Mouse (Mus musculus) hindbrain, embryonic 16.5 days (tissue): ENCODE measurements around the gene Prdm2. TPM values are rescaled to one million over a fixed set of nuclear protein-coding genes. Genes with fewer than 3 reads are reported as not detected.
A peak's percentile ranks its signal among the peaks of the same experiment; 100 is the strongest.

Experiments used
- ATAC-seq: fragments of 200-750 bp; cut with Nextera tagmentation; 2 replicates; pipeline ENCODE4 v1.8.0; 2017; ENCODE audit warnings: moderate TSS enrichment, moderate library complexity
- H3K27ac ChIP-seq: fragments of 300-500 bp; sonication (generic); 2 replicates; pipeline ENCODE4 v1.5.1; 2014; ENCODE audit warnings: low read depth, mild to moderate bottlenecking, control low read depth, low read length, moderate library complexity
- H3K27me3 ChIP-seq: fragments of 300-500 bp; sonication (generic); replicated peaks from 2 replicates; pipeline ENCODE4 v1.6.1; 2014; ENCODE audit warnings: low read length; ENCODE audit not compliant: control insufficient read depth, insufficient read depth
- H3K36me3 ChIP-seq: fragments of 300-500 bp; sonication (generic); 2 replicates; pipeline ENCODE4 v1.6.1; 2014; ENCODE audit warnings: mild to moderate bottlenecking, low read length, moderate library complexity, mixed read lengths; ENCODE audit not compliant: control insufficient read depth, insufficient read depth
- H3K4me1 ChIP-seq: fragments of 300-500 bp; sonication (generic); 2 replicates; pipeline ENCODE4 v1.6.1; 2014; ENCODE audit warnings: low read depth, low read length; ENCODE audit not compliant: control insufficient read depth, insufficient read depth
- H3K4me2 ChIP-seq: fragments of 300-500 bp; sonication (generic); 2 replicates; pipeline ENCODE4 v1.6.1; 2014; ENCODE audit warnings: mild to moderate bottlenecking, low read length, control low read depth, moderate library complexity
- H3K4me3 ChIP-seq: fragments of 300-500 bp; sonication (generic); 2 replicates; pipeline ENCODE4 v1.5.1; 2014; ENCODE audit warnings: mild to moderate bottlenecking, low read length, control low read depth, moderate library complexity
- H3K9ac ChIP-seq: fragments of 300-500 bp; sonication (generic); 2 replicates; pipeline ENCODE4 v1.6.1; 2014; ENCODE audit warnings: low read depth, mild to moderate bottlenecking, control low read depth, low read length, moderate library complexity
- H3K9me3 ChIP-seq: fragments of 300-500 bp; sonication (generic); 2 replicates; pipeline ENCODE4 v1.6.1; 2014; ENCODE audit warnings: mild to moderate bottlenecking, low read length, moderate library complexity; ENCODE audit not compliant: control insufficient read depth
- WGBS: fragments of 180-500 bp; shearing (Covaris S2); extraction: QIAGEN DNeasy Blood & Tissue Kit; methylation state at CpG from one replicate; pipeline ENCODE4 v1.1.7; 2014; 5-methylcytosine and 5-hydroxymethylcytosine counted together
- polyA plus RNA-seq: library from polyadenylated mRNA; unstranded; fragments of >200 nt; fragmentation: Nextera tagmentation; extraction: Ambion mirVana; gene quantifications from 2 replicates; pipeline ENCODE4 v1.2.1, GENCODE M21; 2015

Prdm2 gene
- polyA plus RNA-seq, 1 experiment from 2014 or later, result 12.0 TPM

GRCm38 (mm10) chr4:143170290-143170689 lies 42.5 kb downstream of the Prdm2 start:
- WGBS, result 88% methylated on average over 2 of the region's 2 CpGs
- no peak for ATAC-seq

DNA sequence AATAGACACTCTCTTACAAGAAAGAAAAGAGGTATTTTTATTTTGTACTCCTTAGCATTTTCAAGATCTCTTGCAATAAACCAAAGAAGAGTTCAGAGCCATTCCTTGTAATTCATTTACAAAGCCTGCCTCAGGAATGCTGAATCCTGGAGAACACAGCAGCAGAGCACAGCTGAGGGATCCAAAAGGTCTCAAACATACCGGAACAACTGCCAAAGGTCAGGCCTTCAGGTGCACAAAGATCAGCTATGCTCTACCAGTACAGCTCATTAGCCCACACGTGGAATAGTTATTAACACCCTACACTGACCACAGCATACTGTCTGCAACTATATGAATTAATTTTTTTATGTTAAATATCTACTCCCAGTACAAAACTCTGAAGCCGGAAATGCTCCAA lies 44.7 kb downstream of the Prdm2 start:
- H3K4me3 ChIP-seq, result no peak overlapping the region
- 90% methylated on average over 3 of the region's 3 CpGs for WGBS
- H3K4me1 ChIP-seq, result no peaks in the 10 kb centered on the region
- no peak overlapping the region for H3K4me2 ChIP-seq
- no peak overlapping the region for H3K9ac ChIP-seq
- no peak for ATAC-seq
- H3K27me3 ChIP-seq, result no peaks in the 10 kb centered on the region
- no peak overlapping the region for H3K27ac ChIP-seq
- H3K36me3 ChIP-seq, result peaks cover 5% of the 10 kb centered on the region
- no peaks in the 10 kb centered on the region for H3K9me3 ChIP-seq

More at GRCm38 (mm10) chr4:143170290-143170689, 42.5 kb downstream of the Prdm2 start:
- Histone ChIP-seq H3K4me2 (no peak overlapping the region), H3K27ac (no peak overlapping the region), H3K4me3 (no peak overlapping the region), H3K27me3 (no peaks in the 10 kb centered on the region), H3K36me3 (peaks cover 5% of the 10 kb centered on the region), H3K9ac (no peak overlapping the region), H3K4me1 (no peaks in the 10 kb centered on the region), H3K9me3 (no peaks in the 10 kb centered on the region)

DNA sequence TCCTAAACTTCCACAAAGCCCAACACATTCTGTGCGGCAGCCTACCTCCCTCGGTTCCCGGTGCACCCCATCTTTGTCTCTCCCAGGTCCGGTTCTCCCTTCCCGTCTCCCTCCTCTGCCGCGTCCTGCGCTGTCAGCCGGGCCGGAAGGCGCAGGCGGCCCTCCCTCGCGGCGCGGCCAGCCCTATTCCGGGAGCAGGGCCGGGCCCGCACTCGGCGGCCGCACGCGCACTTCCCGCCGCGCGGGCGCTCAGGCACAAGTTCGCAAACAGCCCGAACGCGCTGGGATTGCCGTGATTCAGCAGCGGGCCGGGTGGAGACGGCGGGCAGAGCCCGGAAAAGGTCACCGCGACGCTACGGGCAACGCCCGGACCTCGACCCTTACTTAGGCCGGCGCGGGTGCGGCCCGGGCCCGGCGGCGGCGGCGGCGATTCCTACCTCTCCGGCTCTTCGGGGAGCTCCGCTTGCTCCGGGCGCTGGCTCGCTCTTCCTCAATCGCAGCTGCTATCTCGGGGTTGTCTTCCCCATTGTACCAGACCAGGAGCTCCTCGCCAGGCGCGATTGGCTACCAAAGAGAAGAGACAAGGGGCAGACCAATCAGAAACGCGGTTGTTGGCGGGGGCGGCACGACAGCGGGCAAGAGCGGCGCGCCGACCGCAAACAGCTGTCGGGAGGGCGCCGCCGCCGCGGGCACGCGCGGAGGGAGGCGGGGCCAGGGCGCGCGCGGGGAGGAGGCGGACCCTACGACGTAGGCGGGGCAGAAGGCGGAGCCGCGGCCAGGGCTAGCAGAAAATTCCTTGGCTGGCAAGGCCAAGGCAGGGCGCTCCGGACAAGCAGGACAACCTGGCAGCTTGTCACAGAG lies 50.9 kb downstream of the Prdm2 start:
- ATAC-seq, result peak; percentile 100
- WGBS, result under 1% methylated on average over 86 of the region's 102 CpGs
- peak overlapping the region; percentile 98 for H3K27ac ChIP-seq
- H3K4me3 ChIP-seq, result peak overlapping the region; percentile 97
- H3K4me1 ChIP-seq, result peaks cover 22% of the 10 kb centered on the region
- no peaks in the 10 kb centered on the region for H3K27me3 ChIP-seq
- no peaks in the 10 kb centered on the region for H3K36me3 ChIP-seq
- H3K9ac ChIP-seq, result peak overlapping the region; percentile 94
- peak overlapping the region; percentile 63 for H3K4me2 ChIP-seq
- no peaks in the 10 kb centered on the region for H3K9me3 ChIP-seq

GRCm38 (mm10) chr4:143160826-143161225 lies 52.0 kb downstream of the Prdm2 start:
- peak overlapping the region; percentile 97 for H3K4me3 ChIP-seq
- 38% methylated on average over 3 of the region's 3 CpGs for WGBS
- H3K4me1 ChIP-seq, result peaks cover 22% of the 10 kb centered on the region
- peak overlapping the region; percentile 63 for H3K4me2 ChIP-seq
- no peak overlapping the region; the same call in 1 of the 2 replicates for H3K27ac ChIP-seq
- no peaks in the 10 kb centered on the region for H3K27me3 ChIP-seq
- peak overlapping the region; percentile 43; the same call in 1 of the 2 replicates for H3K9ac ChIP-seq
- H3K36me3 ChIP-seq, result no peaks in the 10 kb centered on the region
- ATAC-seq, result no peak
- H3K9me3 ChIP-seq, result no peaks in the 10 kb centered on the region

DNA sequence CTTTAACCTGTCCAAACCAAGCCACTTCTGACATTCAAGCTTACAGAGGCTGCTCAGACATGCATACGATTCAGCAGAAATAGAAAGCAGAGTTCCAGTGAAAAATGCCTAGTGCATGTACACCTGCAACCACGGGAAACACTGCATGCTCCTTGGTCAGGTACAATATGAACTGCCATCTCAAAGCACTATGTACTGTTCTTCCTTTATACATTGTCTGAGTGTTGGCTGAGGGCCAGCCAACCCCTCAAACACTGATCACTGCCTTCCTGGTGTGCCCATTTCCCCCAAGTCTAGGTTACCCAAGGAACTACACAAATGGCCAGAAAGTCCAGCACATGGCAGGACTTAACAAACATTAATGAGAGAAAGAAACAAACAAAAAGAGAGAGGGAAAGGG lies 53.5 kb downstream of the Prdm2 start:
- H3K9me3 ChIP-seq, result no peaks in the 10 kb centered on the region
- no peaks in the 10 kb centered on the region for H3K27me3 ChIP-seq
- WGBS, result 73% methylated on average over 2 of the region's 2 CpGs
- no peak for ATAC-seq
- no peak overlapping the region for H3K27ac ChIP-seq
- H3K4me2 ChIP-seq, result no peak overlapping the region
- H3K4me3 ChIP-seq, result no peak overlapping the region
- H3K9ac ChIP-seq, result no peak overlapping the region
- no peaks in the 10 kb centered on the region for H3K36me3 ChIP-seq
- peaks cover 22% of the 10 kb centered on the region for H3K4me1 ChIP-seq

- H3K9ac ChIP-seq, result no peak overlapping the region
- no peaks in the 10 kb centered on the region for H3K36me3 ChIP-seq
- WGBS, result 78% methylated on average over 4 of the region's 4 CpGs
- peaks cover 16% of the 10 kb centered on the region for H3K4me1 ChIP-seq
- no peak overlapping the region for H3K4me2 ChIP-seq
- H3K9me3 ChIP-seq, result no peaks in the 10 kb centered on the region
- no peak overlapping the region for H3K27ac ChIP-seq
- no peaks in the 10 kb centered on the region for H3K27me3 ChIP-seq
- ATAC-seq, result no peak
- H3K4me3 ChIP-seq, result no peak overlapping the region
These were observed 56.9 kb downstream of the Prdm2 start for GRCm38 (mm10) chr4:143155871-143156270.

GRCm38 (mm10) chr4:143155036-143155435 lies 57.8 kb downstream of the Prdm2 start:
- no peak overlapping the region for H3K27ac ChIP-seq
- ATAC-seq, result no peak
- no peaks in the 10 kb centered on the region for H3K9me3 ChIP-seq
- peaks cover 9% of the 10 kb centered on the region for H3K4me1 ChIP-seq
- WGBS, result 85% methylated on average over 4 of the region's 4 CpGs
- no peaks in the 10 kb centered on the region for H3K36me3 ChIP-seq
- no peak overlapping the region for H3K9ac ChIP-seq
- no peak overlapping the region for H3K4me2 ChIP-seq
- no peak overlapping the region for H3K4me3 ChIP-seq
- no peaks in the 10 kb centered on the region for H3K27me3 ChIP-seq

DNA sequence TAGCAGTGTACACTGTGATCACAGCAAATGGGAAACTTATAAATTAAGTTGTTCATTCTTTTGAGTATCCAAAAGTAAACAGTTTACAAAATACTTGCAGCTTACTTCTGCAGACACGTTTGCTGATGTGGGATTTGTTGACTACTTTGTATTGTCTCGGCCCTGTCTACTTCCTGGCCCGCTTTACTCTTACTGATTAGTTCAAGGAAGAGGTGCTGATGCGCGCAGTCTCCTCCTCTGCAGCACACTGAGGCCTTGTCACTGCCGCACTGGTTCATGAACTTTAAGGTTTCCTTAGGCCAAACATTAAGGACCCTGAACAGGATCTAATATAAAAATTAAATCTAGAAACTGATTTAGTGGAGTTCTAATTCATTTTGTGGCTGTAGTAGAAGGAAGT lies 58.2 kb downstream of the Prdm2 start:
- WGBS, result 66% methylated on average over 6 of the region's 6 CpGs
- no peaks in the 10 kb centered on the region for H3K36me3 ChIP-seq
- H3K9ac ChIP-seq, result no peak overlapping the region
- H3K4me1 ChIP-seq, result peaks cover 5% of the 10 kb centered on the region
- H3K27me3 ChIP-seq, result no peaks in the 10 kb centered on the region
- ATAC-seq, result no peak
- no peaks in the 10 kb centered on the region for H3K9me3 ChIP-seq
- no peak overlapping the region for H3K27ac ChIP-seq
- no peak overlapping the region for H3K4me3 ChIP-seq
- no peak overlapping the region for H3K4me2 ChIP-seq

DNA sequence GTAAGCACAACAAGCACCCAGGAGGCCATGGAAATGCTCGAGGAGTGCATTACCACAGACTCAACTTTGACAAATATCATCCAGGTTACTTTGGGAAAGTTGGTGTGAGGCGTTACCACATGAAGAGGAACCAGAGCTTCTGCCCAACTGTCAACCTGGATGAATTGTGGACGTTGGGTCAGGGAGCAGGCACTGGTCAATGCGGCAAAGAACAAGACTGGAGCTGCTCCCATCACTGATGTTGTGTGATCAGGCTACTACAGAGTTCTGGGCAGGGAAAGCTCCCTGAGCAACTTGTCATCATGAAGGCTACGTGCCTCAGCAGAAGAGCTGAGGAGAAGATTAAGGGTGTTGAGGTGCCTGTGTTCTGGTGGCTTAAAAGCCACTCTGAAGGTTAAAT lies 60.2 kb downstream of the Prdm2 start:
- H3K27me3 ChIP-seq, result no peaks in the 10 kb centered on the region
- H3K9ac ChIP-seq, result no peak overlapping the region
- 95% methylated on average over 5 of the region's 5 CpGs for WGBS
- H3K4me3 ChIP-seq, result no peak overlapping the region
- no peak for ATAC-seq
- H3K27ac ChIP-seq, result no peak overlapping the region
- H3K4me1 ChIP-seq, result peaks cover 5% of the 10 kb centered on the region; the same call in 1 of the 2 replicates
- H3K36me3 ChIP-seq, result no peaks in the 10 kb centered on the region
- H3K4me2 ChIP-seq, result no peak overlapping the region
- H3K9me3 ChIP-seq, result no peaks in the 10 kb centered on the region
